Mouse (Mus musculus) megakaryocyte, embryonic 14.5 days (primary cell): ENCODE data around the gene Als2cr12.

Experiments
- FLI1 ChIP-seq: IDR thresholded peaks from 2 replicates; pipeline ENCODE4 v1.6.1; 2012; ENCODE audit warnings: low read length, inconsistent platforms, mixed read lengths
- GATA1 ChIP-seq: IDR thresholded peaks from 3 replicates; pipeline ENCODE4 v1.6.1; 2012; ENCODE audit warnings: mixed read lengths, low read length, inconsistent platforms, borderline replicate concordance

- TF ChIP-seq GATA1 (no peak), FLI1 (no peak)
Observed at GRCm38 (mm10) chr1:58602681-58603080, 93.1 kb downstream of the Als2cr12 start.
